Mouse (Mus musculus) 416B (cell line): ENCODE results near the gene Nlrx1.

ENCODE experiments used
- DNase-seq: peaks from one replicate; pipeline ENCODE4 v3.0.0; 2011; ENCODE audit warnings: low read depth

Nlrx1 gene

DNA sequence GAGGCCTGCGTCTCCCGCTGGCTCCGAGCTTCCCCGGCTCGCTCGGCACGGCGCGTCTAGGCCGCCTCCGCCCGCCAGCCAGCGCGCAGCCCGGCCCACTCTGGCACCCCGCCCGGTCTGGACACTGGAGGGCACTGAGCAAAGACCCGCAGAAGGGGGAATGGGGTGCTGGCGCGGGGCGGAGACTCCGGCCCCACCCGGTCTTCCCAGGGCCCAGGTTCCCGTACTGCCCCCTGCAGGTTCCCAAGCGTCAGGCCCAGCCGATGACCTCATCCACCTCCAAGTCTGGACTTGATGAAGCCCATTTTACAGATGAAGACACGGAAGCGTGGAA is 405 bp downstream of the Nlrx1 start:
- DNase-seq = peak; percentile 97

DNA sequence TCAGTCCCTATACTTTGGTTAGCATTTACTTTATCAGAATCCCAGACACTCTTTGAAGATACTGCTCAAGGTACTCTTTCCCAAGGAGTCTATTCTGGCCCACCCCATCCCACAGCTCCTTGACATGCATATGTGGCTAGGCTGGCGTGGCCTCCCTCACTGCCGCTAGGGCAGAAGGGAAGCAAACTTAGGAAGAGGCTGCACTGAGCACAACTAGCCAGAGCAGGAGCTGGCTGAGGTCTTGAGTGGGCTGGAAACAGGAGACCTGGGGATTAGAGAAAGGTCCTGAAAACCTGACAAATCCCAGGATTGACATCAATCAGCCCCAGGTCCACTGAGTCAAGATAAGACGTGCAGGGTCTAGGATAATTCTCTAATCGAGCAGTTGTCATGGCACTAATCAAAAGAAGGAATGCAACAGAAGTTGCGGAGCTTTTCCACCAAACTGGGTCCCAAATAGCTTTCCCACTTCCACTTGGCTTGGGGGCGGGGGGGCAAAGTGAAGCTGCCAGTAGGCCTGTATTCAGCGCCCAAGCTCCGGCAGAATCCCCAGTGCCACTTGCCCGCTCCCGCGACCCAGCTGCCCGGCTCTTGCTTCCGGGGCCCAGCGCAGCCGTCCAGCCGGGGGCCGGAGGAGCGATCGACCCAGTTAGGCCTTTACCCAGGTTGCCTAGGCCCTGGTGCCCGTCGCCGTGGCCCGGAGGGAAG is 926 bp downstream of the Nlrx1 start:
- DNase-seq = peak; percentile 62

DNA sequence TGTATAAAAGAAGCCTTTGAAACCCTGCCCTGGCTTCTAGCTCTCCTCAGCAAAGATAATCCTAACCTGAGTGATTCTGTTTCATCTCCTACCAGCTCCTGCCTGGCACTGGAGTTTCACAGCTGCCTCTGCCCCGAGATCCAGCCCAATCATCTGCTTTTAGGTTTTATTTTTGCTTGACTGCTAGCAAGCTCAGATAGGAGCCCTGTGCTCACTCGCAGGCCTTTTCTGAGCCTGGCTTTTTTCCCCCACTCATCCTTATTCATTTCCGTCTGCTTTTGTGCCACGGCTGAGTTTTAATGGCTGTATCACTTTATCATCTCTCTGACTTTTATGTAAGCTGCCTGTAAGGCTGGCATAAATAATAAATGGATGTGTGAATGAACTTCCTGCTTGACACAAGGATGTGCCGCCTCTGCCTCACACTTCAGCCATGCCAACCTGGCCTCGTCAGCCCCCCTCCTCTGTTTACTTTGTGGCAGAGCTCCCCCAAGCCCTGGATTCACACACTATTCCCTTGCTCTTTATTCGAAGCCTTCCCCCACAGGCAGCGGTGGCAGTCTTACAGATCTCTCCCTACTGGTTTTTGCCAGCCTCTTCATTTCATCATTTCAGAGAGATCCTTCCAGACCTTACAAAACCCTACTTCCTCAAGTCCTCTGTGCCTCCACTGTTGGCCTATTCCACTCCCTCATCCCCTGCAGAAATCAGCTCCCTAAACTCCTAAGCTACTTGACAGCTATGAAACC is 1.7 kb downstream of the Nlrx1 start:
- peak; percentile 53 for DNase-seq

DNA sequence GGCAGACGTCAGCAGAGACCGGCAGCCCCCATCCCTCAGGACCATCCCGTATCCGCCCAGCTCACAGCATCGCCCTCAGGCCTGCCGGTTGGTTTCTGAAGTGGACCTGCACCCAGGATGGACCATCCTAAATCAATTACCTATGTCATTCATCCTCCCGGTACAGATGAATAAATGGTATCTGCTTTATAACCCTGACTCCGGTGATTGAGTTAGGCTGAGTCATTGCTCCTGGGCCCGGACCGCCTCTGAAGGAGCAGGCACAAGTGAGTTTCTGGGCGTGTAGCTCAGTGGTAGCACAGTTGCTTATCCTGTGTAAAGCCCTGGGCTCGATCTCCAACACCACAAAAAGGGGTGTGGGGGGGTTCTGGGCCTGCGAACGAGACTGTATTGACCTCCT is 7.0 kb downstream of the Nlrx1 start:
- no peak for DNase-seq

DNA sequence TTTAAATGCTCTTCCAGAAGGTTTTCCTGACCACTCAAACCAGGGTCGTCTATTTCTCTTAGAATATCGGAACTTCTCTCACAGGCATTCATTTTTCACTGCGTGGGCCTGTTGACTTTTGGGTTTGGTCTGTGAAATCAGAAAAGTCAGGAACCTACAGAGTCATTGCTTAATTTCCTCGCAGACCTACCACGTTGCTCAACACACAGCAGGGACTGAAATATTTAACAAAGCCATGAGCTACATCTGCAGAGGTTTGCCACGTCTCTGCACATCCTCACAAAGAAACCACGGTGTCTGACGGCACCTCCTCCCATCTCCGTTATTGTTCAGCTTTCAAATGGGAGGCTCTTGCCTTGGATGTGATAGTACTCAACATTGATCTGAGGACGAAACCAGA is 9.4 kb downstream of the Nlrx1 start:
- peak; percentile 69 for DNase-seq

DNA sequence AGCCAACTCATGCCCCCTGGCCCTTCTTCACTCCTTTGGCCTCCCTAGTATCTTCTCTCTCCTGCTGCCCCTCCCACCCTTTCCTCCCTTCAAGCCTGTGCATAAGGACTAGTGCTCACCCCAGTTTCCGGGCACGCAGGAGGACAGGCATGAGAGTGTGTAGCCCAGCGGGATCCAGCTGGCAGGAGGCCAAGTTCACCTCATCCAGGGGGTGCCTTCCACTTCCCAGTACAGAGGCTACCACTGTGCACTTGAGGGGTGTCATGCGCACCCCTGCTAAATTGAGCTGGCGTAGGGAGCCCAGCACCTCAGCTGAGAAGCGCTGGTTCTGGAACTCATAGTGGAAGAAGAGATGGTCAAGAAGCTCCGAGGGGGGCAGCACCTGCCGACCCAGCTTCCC is 12.2 kb downstream of the Nlrx1 start:
- DNase-seq = no peak

DNA sequence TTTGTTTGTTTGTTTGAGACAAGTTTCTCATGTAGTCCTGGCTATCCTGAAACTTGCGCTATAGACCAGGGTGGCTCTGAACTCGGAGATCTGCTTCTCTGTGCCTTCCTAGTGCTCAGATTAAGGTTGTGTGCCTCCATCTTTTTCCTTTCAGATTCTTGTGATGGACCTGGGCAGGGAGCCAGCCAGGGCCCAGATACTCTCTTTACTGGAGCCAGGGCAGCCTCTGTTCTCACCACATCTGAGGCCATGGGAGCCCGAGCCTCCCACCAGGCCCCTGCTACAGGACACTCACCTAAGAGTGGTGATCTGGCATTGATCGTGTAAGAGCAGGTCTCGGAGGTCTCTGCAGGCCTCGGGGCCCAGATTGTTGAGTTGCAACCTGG is 13.3 kb downstream of the Nlrx1 start:
- no peak for DNase-seq

DNA sequence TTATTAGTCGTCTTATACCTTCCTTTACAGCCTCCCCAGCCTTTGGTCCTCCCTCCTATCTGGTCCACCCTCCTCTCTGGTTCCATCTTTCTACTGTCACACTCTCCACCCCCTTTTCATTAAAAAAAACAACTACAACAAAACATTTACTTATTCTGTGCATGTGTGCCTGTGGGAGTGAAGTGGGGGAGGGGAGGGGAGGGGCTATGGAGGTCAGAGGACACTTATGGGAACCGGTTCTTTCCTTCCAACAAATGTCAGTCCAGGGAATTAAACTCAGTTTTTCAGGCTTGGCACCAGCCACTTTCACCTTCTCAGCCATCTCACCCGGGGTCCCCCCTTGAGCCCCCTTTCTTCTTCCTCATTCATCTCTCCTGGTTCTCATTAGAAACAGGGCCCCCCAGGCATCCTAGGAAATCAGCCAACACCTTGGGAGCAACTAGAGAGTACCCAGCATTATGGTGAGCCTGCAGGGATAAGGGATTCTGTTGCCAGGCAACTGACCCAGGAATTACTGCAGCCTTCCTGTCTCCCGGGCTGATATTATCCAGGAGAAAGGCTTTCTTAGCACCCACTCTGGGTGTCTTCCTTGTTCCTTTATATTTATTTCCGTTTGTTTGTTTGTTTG is 13.8 kb downstream of the Nlrx1 start:
- DNase-seq = no peak

DNA sequence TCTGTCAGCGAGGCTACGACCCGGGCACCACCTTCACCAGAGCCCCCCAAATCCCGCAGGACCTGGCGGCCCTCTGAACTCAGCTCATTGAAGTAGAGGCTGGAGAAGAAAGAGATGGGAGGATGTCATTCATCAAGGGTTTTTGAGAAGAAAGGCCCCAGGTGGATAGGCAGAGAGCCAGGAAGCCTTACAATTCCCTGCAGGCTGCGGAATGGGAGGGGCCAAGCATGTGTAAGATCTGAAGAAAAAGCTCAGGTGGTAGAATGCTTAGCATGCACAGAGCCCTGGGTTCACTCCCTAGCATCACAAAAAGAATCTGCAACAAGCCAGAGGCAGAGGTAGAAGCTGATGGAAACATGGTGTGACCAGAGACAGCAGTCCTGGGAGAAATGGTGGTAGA is 15.0 kb downstream of the Nlrx1 start:
- no peak for DNase-seq

DNA sequence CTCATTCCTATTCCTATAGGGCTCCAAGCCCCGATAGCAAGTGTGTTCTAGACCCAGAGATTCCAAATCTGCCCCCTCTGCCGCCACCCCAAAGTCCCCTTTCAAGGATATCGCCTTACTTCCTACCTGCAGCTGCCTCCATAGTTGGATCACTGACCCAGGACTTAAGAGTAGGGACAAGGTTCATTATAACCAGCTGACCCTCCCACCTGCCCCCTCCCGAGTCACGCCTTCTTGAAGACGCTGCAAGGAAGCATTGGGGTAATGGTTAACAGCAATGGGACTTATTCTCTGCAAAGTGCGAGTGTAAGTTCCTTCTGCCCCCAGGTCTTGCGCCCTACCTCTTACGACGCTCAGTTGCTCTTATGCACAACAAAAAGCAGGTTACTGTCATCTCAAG is 17.1 kb downstream of the Nlrx1 start, which contains the start of gene Pdzd3:
Gene Pdzd3, minus strand, starts transcription at position 158 of the 400 bp plus-strand sequence.
- DNase-seq = no peak

DNA sequence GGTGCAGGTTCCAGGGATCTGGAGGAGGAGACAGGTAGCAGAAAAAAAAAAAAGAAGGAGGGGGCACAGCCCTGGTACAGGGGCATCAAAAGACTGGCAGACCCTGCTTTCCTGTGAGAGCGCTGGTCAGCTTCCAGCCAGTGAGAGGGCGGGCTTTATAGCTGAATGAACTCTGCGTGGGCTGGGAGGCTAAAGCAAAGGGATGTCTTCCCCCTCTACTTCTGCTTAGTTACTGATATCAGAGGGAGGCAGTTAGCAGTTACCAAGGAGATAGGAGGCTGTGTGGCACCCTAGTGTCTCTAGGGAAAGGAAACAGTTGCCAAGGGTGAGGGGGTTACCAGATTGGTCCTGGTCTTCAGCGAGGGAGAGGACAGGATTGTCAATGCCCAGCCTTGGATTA is 18.0 kb downstream of the Nlrx1 start:
- DNase-seq = no peak

DNA sequence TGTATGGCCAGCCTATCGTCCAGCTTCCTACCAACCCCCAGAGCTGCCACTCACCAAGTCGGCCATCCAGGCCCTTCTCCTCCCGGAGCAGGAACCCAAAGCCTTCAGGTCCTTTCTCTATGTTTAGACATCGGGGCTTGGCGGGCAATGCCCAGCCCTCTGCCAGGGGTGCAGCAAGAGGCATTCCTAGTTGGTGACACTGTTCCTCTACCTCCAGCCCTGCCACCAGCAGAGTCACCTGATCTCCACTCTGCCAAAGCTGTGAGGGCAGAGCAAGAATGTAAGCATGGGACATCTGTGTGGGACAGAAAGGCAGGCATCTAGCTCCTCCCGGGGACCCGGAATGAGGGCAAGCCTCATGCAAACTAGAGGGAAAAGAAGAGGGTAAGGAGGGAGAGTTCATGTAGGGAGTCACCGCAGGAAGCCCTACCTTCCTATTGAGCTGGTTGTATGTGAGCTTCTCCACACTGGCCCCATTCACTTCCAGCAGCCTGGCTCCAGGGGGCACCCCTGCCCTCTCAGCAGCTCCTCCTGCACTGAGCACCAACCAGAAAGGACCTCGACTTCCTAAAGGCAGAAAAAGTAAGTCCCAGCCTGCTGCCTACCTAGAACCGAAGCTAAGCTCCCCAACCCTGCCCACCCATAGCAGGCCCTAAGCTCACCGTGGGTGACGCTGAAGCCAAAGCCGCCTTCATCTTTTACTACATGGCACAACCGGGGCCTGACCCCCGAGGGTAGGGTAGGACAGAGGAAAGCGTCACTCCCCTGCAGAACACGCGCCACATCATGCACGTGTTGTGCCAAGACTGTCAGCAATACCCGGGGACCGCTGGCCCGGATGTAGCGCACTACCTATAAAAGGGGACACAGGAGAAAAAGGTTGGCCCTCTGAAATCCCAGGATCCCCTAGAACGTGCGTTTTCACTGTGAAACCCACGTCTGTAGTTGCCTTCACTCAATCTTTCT is 18.9 kb downstream of the Nlrx1 start:
- DNase-seq = peak; percentile 77

DNA sequence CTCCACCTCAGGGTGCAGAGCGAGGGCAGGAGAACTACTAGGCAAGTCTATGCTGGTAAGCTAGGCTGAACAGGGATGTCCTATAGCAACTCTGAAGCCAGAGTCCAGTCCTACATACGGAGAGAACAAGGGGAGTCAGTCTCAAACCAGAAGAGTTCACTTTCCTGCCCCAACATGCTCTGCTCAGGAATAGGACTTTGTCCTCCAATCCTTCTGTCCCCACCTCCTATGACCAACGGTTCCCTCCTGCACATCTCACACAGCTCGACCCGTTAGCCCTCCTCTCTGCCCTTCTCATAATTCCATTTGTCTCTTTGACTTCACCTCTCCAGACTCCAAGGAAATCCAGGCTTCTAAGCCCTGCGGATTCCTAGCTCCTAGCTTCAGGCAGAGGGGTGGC is 20.5 kb downstream of the Nlrx1 start:
- DNase-seq = no peak

DNA sequence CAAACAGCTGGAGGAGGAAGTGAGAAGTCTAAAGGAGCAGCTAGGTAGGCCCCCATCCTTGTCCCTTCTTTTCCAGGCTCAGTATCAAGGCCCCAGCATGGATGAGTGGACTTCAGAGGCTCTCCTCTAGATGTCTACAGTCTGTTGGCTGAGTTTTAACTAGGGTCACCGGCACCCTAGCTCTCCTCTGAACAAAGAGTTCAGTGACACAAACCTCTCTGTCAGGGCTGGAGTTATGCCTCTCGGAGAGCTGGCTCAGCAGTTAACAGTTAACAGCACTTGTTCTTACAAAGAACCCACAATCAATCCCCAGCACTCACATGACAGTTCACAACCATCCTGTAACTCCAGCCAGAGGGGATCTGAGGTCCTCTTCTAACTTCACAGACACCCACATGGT is 24.8 kb downstream of the Nlrx1 start:
- no peak for DNase-seq

DNA sequence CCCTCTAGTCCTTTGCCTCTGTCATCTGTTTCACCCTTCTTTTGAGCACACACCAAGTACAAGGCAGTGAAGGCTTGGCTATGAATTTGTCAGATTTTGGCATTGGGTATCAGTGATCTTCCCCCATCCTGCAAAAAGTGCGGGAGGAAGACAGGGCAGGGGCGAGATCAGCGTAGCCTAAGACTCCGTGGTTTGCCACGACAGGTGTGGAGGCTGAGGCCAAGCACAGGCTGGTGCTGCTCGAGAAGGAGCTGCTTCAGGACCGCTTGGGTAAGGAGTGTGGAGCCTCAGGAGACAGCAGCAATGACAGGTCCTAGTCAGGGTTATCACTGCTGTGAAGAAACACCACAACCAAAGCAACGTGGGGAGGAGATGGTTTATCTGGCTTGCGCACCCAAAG is 27.0 kb downstream of the Nlrx1 start:
- DNase-seq = no peak

DNA sequence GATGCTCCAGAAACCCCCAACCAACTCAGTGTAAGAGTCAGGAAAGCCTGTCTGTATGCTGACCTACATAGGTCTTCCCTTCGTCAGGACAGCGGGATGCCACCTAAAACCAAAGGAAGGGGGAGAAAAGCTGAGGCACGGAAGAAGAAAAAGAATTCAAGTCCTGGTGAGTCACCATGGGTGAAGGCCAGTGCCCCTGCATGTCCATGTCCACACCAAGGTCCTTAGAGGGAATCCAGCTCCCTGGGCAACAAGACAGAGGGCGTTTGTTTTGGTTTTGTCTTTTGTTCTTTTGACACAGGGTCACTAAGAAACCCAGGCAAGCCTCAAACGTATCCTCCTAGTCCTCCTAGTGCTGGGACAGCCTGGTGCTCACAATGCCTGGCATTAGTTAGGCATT is 27.5 kb downstream of the Nlrx1 start:
- DNase-seq = no peak

DNA sequence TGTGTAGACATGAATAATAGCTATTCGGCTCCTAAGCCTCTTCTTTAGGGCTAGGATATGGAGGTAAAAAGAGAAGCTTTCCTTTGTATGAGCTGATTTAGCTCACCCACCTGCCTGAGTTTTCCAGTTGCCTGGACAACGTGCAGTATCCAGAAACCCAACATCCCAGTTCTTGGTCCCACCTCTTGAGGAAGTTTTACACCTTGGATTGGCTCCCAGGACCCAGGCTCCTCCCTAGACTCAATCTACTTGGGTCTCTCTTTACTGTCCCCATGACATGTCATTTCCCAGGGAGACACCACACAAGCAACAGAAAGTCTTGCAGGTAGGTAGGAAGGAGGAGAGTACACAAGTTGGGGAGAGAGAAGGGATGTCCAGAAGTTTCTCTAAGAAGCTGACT is 28.0 kb downstream of the Nlrx1 start, which contains the start of gene Ccdc153:
Gene Ccdc153, plus strand, starts transcription at position 278 of the 400 bp plus-strand sequence.
- no peak for DNase-seq

DNA sequence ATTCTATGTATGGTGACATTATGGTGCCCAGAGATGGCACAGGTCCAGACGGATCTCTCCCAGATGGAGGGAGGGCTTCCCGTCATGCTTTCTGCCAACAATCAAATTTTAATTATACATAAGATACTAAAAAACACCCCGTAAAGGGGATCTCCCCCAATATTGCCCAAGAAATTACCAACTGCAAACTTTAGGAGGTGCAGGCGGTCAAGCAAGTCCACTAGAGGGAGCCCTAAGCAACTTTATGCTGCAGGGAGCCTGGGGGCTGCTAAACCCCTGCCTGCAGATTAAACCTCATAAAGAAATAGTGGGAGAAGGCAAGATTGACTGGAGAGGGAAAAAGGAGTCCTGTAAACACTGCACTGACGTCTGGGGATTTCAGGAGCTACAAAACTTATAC is 29.0 kb downstream of the Nlrx1 start:
- peak; percentile 72 for DNase-seq

DNA sequence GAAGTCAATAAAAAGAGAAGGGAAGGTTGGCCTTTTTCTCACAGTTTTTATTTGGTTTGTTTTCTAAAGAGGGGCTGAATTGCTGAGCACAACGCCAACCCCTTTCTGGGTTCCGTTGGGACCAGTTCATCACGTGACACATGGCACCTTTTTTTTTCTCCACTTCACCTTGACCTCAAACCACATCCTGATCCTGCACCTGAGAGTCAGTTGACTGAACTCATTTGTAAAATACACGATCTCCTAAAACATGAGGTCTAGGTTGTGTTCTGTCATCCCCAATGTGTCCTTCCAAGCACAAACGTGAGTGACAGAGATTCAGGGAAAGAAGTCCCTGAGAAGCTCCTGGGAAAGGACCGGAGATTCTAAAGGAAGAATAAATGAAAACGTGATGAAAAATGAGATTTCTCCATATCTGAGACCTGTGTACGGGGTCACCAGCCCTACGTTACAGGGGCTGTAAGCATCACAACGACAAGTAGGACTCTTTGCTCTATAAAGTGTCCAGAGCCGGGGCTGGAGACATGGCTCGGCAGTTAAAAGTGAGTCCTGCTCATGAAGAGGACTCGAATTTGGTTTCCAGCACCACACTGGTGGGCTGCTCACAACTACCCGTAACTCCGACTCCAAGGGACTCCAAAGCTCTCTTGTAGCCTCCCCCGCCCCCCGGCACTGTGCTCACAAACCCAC is 29.8 kb downstream of the Nlrx1 start:
- no peak for DNase-seq

DNA sequence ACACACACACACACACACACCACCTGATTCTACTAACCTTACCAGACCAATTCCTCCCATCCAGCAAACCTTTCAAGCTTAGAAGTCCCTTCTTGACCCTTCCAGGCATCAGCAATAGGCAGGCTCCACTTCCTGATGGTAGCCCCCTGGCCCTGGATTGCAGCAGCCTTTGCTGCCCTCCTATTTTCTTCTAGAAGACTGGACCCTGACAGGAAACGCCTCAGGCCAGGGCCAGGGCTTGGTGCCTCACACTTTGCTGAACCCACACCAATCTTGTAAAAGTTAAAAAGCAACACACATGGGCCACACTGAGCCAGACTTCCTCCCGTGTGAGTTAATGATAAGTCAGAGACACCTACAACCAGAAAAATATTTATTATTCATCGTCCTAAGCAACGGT is 31.3 kb downstream of the Nlrx1 start:
- no peak for DNase-seq

DNA sequence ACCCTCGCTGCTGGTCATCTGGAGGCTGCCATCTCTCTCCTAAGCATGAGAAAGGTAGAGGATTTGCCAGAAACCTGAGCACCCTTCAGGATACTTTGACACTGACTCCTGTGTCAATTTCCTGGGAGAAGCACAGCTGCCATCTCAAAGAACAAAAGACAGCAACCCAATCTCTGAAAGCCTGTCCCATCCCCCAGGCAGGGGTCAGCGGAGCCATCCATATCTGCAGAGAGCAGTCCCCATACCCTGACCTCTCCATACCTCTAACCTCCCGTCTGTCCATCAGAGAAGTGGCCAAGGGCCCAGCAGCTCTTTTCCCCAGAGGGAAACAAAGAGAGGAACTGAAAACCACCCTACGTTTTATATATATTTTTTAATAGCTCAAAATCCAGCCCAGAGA is 31.8 kb downstream of the Nlrx1 start:
- no peak for DNase-seq
